Mouse (Mus musculus) hindbrain, embryonic 14.5 days (tissue): ENCODE measurements at regions not wholly inside any gene's neighbourhood (a gene's known extent, or its start where the extent isn't known, plus 50 kb on each side); places are given as distances from the start of the nearest gene placed in this dataset.

ENCODE experiments used
- ATAC-seq: fragments of 200-750 bp; cut with Nextera tagmentation; 2 replicates; pipeline ENCODE4 v1.8.0; 2017; ENCODE audit warnings: moderate number of reproducible peaks, mild to moderate bottlenecking, moderate TSS enrichment, moderate library complexity; ENCODE audit not compliant: low FRiP score
- DNase-seq: peaks from one replicate; pipeline ENCODE4 v3.0.0-alpha.2; 2015; ENCODE audit warnings: low spot score
- H3K27ac ChIP-seq: fragments of 300-500 bp; sonication (generic); 2 replicates; pipeline ENCODE4 v1.5.1; 2014; ENCODE audit warnings: mild to moderate bottlenecking, moderate library complexity
- H3K27me3 ChIP-seq: fragments of 300-500 bp; sonication (generic); 2 replicates; pipeline ENCODE4 v1.6.1; 2014; ENCODE audit warnings: mild to moderate bottlenecking, low read length, mixed read lengths; ENCODE audit not compliant: control insufficient read depth, insufficient read depth
- H3K36me3 ChIP-seq: fragments of 300-500 bp; sonication (generic); replicated peaks from 2 replicates; pipeline ENCODE4 v1.6.1; 2014; ENCODE audit not compliant: control insufficient read depth, insufficient read depth
- H3K4me1 ChIP-seq: fragments of 300-500 bp; sonication (generic); replicated peaks from 2 replicates; pipeline ENCODE4 v1.6.1; 2014; ENCODE audit warnings: antibody characterized with exemption, low read length, mixed read lengths; ENCODE audit not compliant: control insufficient read depth, insufficient read depth
- H3K4me2 ChIP-seq: fragments of 300-500 bp; sonication (generic); replicated peaks from 2 replicates; pipeline ENCODE4 v1.6.1; 2014; ENCODE audit warnings: mild to moderate bottlenecking, moderate library complexity
- H3K4me3 ChIP-seq: fragments of 300-500 bp; sonication (generic); replicated peaks from 2 replicates; pipeline ENCODE4 v1.5.1; 2014; ENCODE audit warnings: mild to moderate bottlenecking, low read length
- H3K9ac ChIP-seq: fragments of 300-500 bp; sonication (generic); 2 replicates; pipeline ENCODE4 v1.6.1; 2014
- H3K9me3 ChIP-seq: fragments of 300-500 bp; sonication (generic); 2 replicates; pipeline ENCODE4 v1.6.1; 2016; ENCODE audit warnings: low read length; ENCODE audit not compliant: control insufficient read depth
- WGBS: fragments of 180-500 bp; shearing (Covaris S2); extraction: QIAGEN DNeasy Blood & Tissue Kit; methylation state at CpG from one replicate; pipeline ENCODE4 v1.1.7; 2014; 5-methylcytosine and 5-hydroxymethylcytosine counted together

GRCm38 (mm10) chr12:109844723-109845601 lies 244.8 kb upstream of the Rtl1 start:
- no peaks in the 10 kb centered on the region for H3K27me3 ChIP-seq
- no peak overlapping the region for H3K27ac ChIP-seq
- H3K4me3 ChIP-seq: no peak overlapping the region
- H3K9ac ChIP-seq: no peak overlapping the region
- H3K4me1 ChIP-seq: no peaks in the 10 kb centered on the region; the same call in 1 of the 2 replicates
- ATAC-seq (peak; percentile 64; the same call in 1 of the 2 replicates), DNase-seq (no peak)
- H3K9me3 ChIP-seq: no peaks in the 10 kb centered on the region
- H3K4me2 ChIP-seq: no peak overlapping the region
- H3K36me3 ChIP-seq: no peaks in the 10 kb centered on the region
- 41% methylated on average over 8 of the region's 8 CpGs for WGBS

- Histone ChIP-seq H3K27ac (no peak overlapping the region), H3K9me3 (no peaks in the 10 kb centered on the region), H3K9ac (no peak overlapping the region), H3K4me3 (no peak overlapping the region), H3K4me2 (no peak overlapping the region), H3K36me3 (no peaks in the 10 kb centered on the region), H3K27me3 (no peaks in the 10 kb centered on the region), H3K4me1 (no peaks in the 10 kb centered on the region; the same call in 1 of the 2 replicates)
- no peak for ATAC-seq
- 21% methylated on average over 5 of the region's 5 CpGs for WGBS
- DNase-seq: no peak
These were observed 245.4 kb upstream of the Rtl1 start for GRCm38 (mm10) chr12:109845602-109845906.

GRCm38 (mm10) chr12:109856336-109856735 lies 256.2 kb upstream of the Rtl1 start:
- Histone ChIP-seq H3K27ac (no peak overlapping the region), H3K9ac (no peak overlapping the region), H3K27me3 (no peaks in the 10 kb centered on the region), H3K36me3 (no peaks in the 10 kb centered on the region), H3K4me3 (no peak overlapping the region), H3K9me3 (peaks cover 6% of the 10 kb centered on the region; the same call in 1 of the 2 replicates), H3K4me1 (no peaks in the 10 kb centered on the region), H3K4me2 (no peak overlapping the region)
- ATAC-seq: no peak
- WGBS: 96% methylated on average over 1 of the region's 1 CpGs
- no peak for DNase-seq

- peaks cover 6% of the 10 kb centered on the region; the same call in 1 of the 2 replicates for H3K9me3 ChIP-seq
- no peak for ATAC-seq
- 61% methylated on average over 4 of the region's 4 CpGs for WGBS
- H3K27ac ChIP-seq: no peak overlapping the region
- no peaks in the 10 kb centered on the region for H3K36me3 ChIP-seq
- DNase-seq: no peak
- H3K4me2 ChIP-seq: no peak overlapping the region
- H3K27me3 ChIP-seq: no peaks in the 10 kb centered on the region
- H3K4me3 ChIP-seq: no peak overlapping the region
- no peaks in the 10 kb centered on the region for H3K4me1 ChIP-seq
- H3K9ac ChIP-seq: no peak overlapping the region
These were observed 257.6 kb upstream of the Rtl1 start for GRCm38 (mm10) chr12:109857705-109858104.

- Histone ChIP-seq H3K27ac (no peak overlapping the region), H3K4me1 (no peaks in the 10 kb centered on the region), H3K9me3 (no peaks in the 10 kb centered on the region), H3K9ac (no peak overlapping the region), H3K27me3 (no peaks in the 10 kb centered on the region), H3K4me3 (no peak overlapping the region), H3K36me3 (no peaks in the 10 kb centered on the region), H3K4me2 (no peak overlapping the region)
- 80% methylated on average over 4 of the region's 4 CpGs for WGBS
- DNase-seq (no peak), ATAC-seq (no peak)
These were observed 264.7 kb upstream of the Rtl1 start for GRCm38 (mm10) chr12:109864826-109865225.

GRCm38 (mm10) chr12:109871021-109871420 lies 270.9 kb upstream of the Rtl1 start:
- DNase-seq: no peak
- Histone ChIP-seq H3K27me3 (no peaks in the 10 kb centered on the region), H3K4me2 (no peak overlapping the region), H3K27ac (no peak overlapping the region), H3K36me3 (no peaks in the 10 kb centered on the region), H3K4me1 (no peaks in the 10 kb centered on the region), H3K9ac (no peak overlapping the region), H3K4me3 (no peak overlapping the region), H3K9me3 (no peaks in the 10 kb centered on the region)
- no peak for ATAC-seq
- 90% methylated on average over 14 of the region's 14 CpGs for WGBS

- Histone ChIP-seq H3K4me2 (no peak overlapping the region), H3K36me3 (no peaks in the 10 kb centered on the region), H3K4me1 (no peaks in the 10 kb centered on the region), H3K27ac (no peak overlapping the region), H3K9ac (no peak overlapping the region), H3K9me3 (no peaks in the 10 kb centered on the region), H3K27me3 (no peaks in the 10 kb centered on the region), H3K4me3 (no peak overlapping the region)
- ATAC-seq: no peak
- 88% methylated on average over 7 of the region's 7 CpGs for WGBS
- no peak for DNase-seq
These were observed 274.3 kb upstream of the Rtl1 start for GRCm38 (mm10) chr12:109874466-109874865.

- no peaks in the 10 kb centered on the region for H3K36me3 ChIP-seq
- H3K9ac ChIP-seq: no peak overlapping the region
- H3K4me2 ChIP-seq: no peak overlapping the region
- DNase-seq (no peak), ATAC-seq (no peak)
- H3K9me3 ChIP-seq: no peaks in the 10 kb centered on the region
- no peaks in the 10 kb centered on the region for H3K4me1 ChIP-seq
- no peak overlapping the region for H3K4me3 ChIP-seq
- 57% methylated on average over 3 of the region's 3 CpGs for WGBS
- no peak overlapping the region for H3K27ac ChIP-seq
- H3K27me3 ChIP-seq: no peaks in the 10 kb centered on the region
These were observed 281.0 kb upstream of the Rtl1 start for GRCm38 (mm10) chr12:109881108-109881507.

GRCm38 (mm10) chr12:109891206-109891605 lies 291.1 kb upstream of the Rtl1 start:
- Histone ChIP-seq H3K9ac (no peak overlapping the region), H3K4me3 (no peak overlapping the region), H3K4me1 (no peaks in the 10 kb centered on the region), H3K9me3 (no peaks in the 10 kb centered on the region), H3K27me3 (no peaks in the 10 kb centered on the region), H3K4me2 (no peak overlapping the region), H3K27ac (no peak overlapping the region), H3K36me3 (no peaks in the 10 kb centered on the region)
- 94% methylated on average over 2 of the region's 2 CpGs for WGBS
- no peak for DNase-seq
- no peak for ATAC-seq

- H3K36me3 ChIP-seq: no peaks in the 10 kb centered on the region
- H3K9me3 ChIP-seq: no peaks in the 10 kb centered on the region
- H3K27me3 ChIP-seq: no peaks in the 10 kb centered on the region
- no peak for DNase-seq
- H3K4me3 ChIP-seq: no peak overlapping the region
- ATAC-seq: no peak
- no peaks in the 10 kb centered on the region for H3K4me1 ChIP-seq
- no peak overlapping the region for H3K9ac ChIP-seq
- no peak overlapping the region for H3K27ac ChIP-seq
- no peak overlapping the region for H3K4me2 ChIP-seq
These were observed 292.7 kb upstream of the Rtl1 start for GRCm38 (mm10) chr12:109892834-109893233.
